Mouse (Mus musculus): ENCODE measurements around the gene Dkk3. TPM values are rescaled to one million over a fixed set of nuclear protein-coding genes. Genes with fewer than 3 reads are reported as not detected.

Gene Dkk3
- polyA plus RNA-seq, 1 experiment from 2014 or later: 32.9 TPM

- Histone ChIP-seq H3K4me2 (no peak overlapping the region), H3K27ac (replicated peaks) (no peak overlapping the region), H3K9me3 (replicated peaks) (no peaks in the 10 kb centered on the region), H3K9ac (replicated peaks) (no peak overlapping the region), H3K4me1 (peaks cover 7% of the 10 kb centered on the region; the same call in 1 of the 2 replicates), H3K36me3 (no peaks in the 10 kb centered on the region), H3K27me3 (replicated peaks) (no peaks in the 10 kb centered on the region), H3K4me3 (replicated peaks) (no peak overlapping the region)
- ATAC-seq (ENCODE audit: low FRiP score): no peak
- WGBS: 80% methylated on average over 3 of the region's 3 CpGs
Measured at GRCm38 (mm10) chr7:112142616-112143015, 16.2 kb downstream of the Dkk3 start.

- Histone ChIP-seq H3K4me3 (replicated peaks) (no peak overlapping the region), H3K36me3 (no peaks in the 10 kb centered on the region), H3K9me3 (replicated peaks) (no peaks in the 10 kb centered on the region), H3K27me3 (replicated peaks) (no peaks in the 10 kb centered on the region), H3K9ac (replicated peaks) (no peak overlapping the region), H3K4me1 (peaks cover 7% of the 10 kb centered on the region; the same call in 1 of the 2 replicates), H3K27ac (replicated peaks) (no peak overlapping the region), H3K4me2 (no peak overlapping the region)
- no peak for ATAC-seq (ENCODE audit: low FRiP score)
- WGBS: 87% methylated on average over 2 of the region's 2 CpGs
Measured at GRCm38 (mm10) chr7:112140725-112141124, 18.1 kb downstream of the Dkk3 start.

GRCm38 (mm10) chr7:112138509-112139405 is 20.1 kb downstream of the Dkk3 start:
- 76% methylated on average over 11 of the region's 11 CpGs for WGBS

GRCm38 (mm10) chr7:112138168-112138508 is 20.7 kb downstream of the Dkk3 start:
- Histone ChIP-seq H3K4me1 (peaks cover 3% of the 10 kb centered on the region; the same call in 1 of the 2 replicates), H3K36me3 (no peaks in the 10 kb centered on the region), H3K9ac (replicated peaks) (no peak overlapping the region), H3K27me3 (replicated peaks) (no peaks in the 10 kb centered on the region), H3K4me3 (replicated peaks) (no peak overlapping the region), H3K9me3 (replicated peaks) (no peaks in the 10 kb centered on the region), H3K4me2 (no peak overlapping the region), H3K27ac (replicated peaks) (no peak overlapping the region)
- no peak for ATAC-seq (ENCODE audit: low FRiP score)
- WGBS: 90% methylated on average over 7 of the region's 7 CpGs

More at GRCm38 (mm10) chr7:112138509-112139405, 20.1 kb downstream of the Dkk3 start:
- Histone ChIP-seq H3K27ac (replicated peaks) (no peak overlapping the region), H3K27me3 (replicated peaks) (no peaks in the 10 kb centered on the region), H3K9ac (replicated peaks) (no peak overlapping the region), H3K4me1 (peaks cover 7% of the 10 kb centered on the region; the same call in 1 of the 2 replicates), H3K36me3 (no peaks in the 10 kb centered on the region), H3K4me2 (no peak overlapping the region), H3K9me3 (replicated peaks) (no peaks in the 10 kb centered on the region), H3K4me3 (replicated peaks) (no peak overlapping the region)
- ATAC-seq (ENCODE audit: low FRiP score): no peak

- Histone ChIP-seq H3K9ac (replicated peaks) (no peak overlapping the region), H3K4me1 (no peaks in the 10 kb centered on the region), H3K9me3 (replicated peaks) (no peaks in the 10 kb centered on the region), H3K27ac (replicated peaks) (no peak overlapping the region), H3K36me3 (no peaks in the 10 kb centered on the region), H3K4me3 (replicated peaks) (no peak overlapping the region), H3K4me2 (no peak overlapping the region), H3K27me3 (replicated peaks) (no peaks in the 10 kb centered on the region)
- WGBS: 90% methylated on average over 5 of the region's 5 CpGs
- ATAC-seq (ENCODE audit: low FRiP score): no peak
Measured at GRCm38 (mm10) chr7:112136537-112136936, 22.3 kb downstream of the Dkk3 start.

GRCm38 (mm10) chr7:112135161-112135560 is 23.7 kb downstream of the Dkk3 start:
- H3K36me3 ChIP-seq: no peaks in the 10 kb centered on the region
- H3K4me2 ChIP-seq: no peak overlapping the region
- no peak overlapping the region for H3K4me3 ChIP-seq (replicated peaks)
- ATAC-seq (ENCODE audit: low FRiP score): no peak
- no peaks in the 10 kb centered on the region for H3K27me3 ChIP-seq (replicated peaks)
- H3K4me1 ChIP-seq: no peaks in the 10 kb centered on the region
- H3K27ac ChIP-seq (replicated peaks): no peak overlapping the region
- H3K9me3 ChIP-seq (replicated peaks): no peaks in the 10 kb centered on the region
- WGBS: 91% methylated on average over 4 of the region's 4 CpGs
- H3K9ac ChIP-seq (replicated peaks): no peak overlapping the region

GRCm38 (mm10) chr7:112133277-112133676 is 25.6 kb downstream of the Dkk3 start:
- no peak overlapping the region for H3K4me2 ChIP-seq
- no peak for ATAC-seq (ENCODE audit: low FRiP score)
- no peaks in the 10 kb centered on the region for H3K36me3 ChIP-seq
- no peaks in the 10 kb centered on the region for H3K4me1 ChIP-seq
- no peaks in the 10 kb centered on the region for H3K9me3 ChIP-seq (replicated peaks)
- no peak overlapping the region for H3K27ac ChIP-seq (replicated peaks)
- H3K27me3 ChIP-seq (replicated peaks): no peaks in the 10 kb centered on the region
- H3K4me3 ChIP-seq (replicated peaks): no peak overlapping the region
- H3K9ac ChIP-seq (replicated peaks): no peak overlapping the region
- 87% methylated on average over 5 of the region's 5 CpGs for WGBS

GRCm38 (mm10) chr7:112132005-112132404 is 26.9 kb downstream of the Dkk3 start:
- no peaks in the 10 kb centered on the region for H3K27me3 ChIP-seq (replicated peaks)
- H3K4me1 ChIP-seq: no peaks in the 10 kb centered on the region
- no peak overlapping the region for H3K27ac ChIP-seq (replicated peaks)
- H3K36me3 ChIP-seq: no peaks in the 10 kb centered on the region
- ATAC-seq (ENCODE audit: low FRiP score): no peak
- no peak overlapping the region for H3K9ac ChIP-seq (replicated peaks)
- no peaks in the 10 kb centered on the region for H3K9me3 ChIP-seq (replicated peaks)
- 47% methylated on average over 6 of the region's 6 CpGs for WGBS
- H3K4me3 ChIP-seq (replicated peaks): no peak overlapping the region
- H3K4me2 ChIP-seq: no peak overlapping the region

- H3K4me3 ChIP-seq (replicated peaks): no peak overlapping the region
- WGBS: 97% methylated on average over 3 of the region's 3 CpGs
- H3K4me1 ChIP-seq: no peaks in the 10 kb centered on the region
- no peak overlapping the region for H3K4me2 ChIP-seq
- H3K9ac ChIP-seq (replicated peaks): no peak overlapping the region
- no peaks in the 10 kb centered on the region for H3K27me3 ChIP-seq (replicated peaks)
- no peaks in the 10 kb centered on the region for H3K9me3 ChIP-seq (replicated peaks)
- H3K36me3 ChIP-seq: no peaks in the 10 kb centered on the region
- ATAC-seq (ENCODE audit: low FRiP score): no peak
- H3K27ac ChIP-seq (replicated peaks): no peak overlapping the region
Measured at GRCm38 (mm10) chr7:112130660-112131059, 28.2 kb downstream of the Dkk3 start.

GRCm38 (mm10) chr7:112129851-112130250 is 29.0 kb downstream of the Dkk3 start:
- H3K4me2 ChIP-seq: no peak overlapping the region
- H3K4me1 ChIP-seq: no peaks in the 10 kb centered on the region
- no peak for ATAC-seq (ENCODE audit: low FRiP score)
- no peaks in the 10 kb centered on the region for H3K36me3 ChIP-seq
- H3K27me3 ChIP-seq (replicated peaks): no peaks in the 10 kb centered on the region
- H3K4me3 ChIP-seq (replicated peaks): no peak overlapping the region
- no peak overlapping the region for H3K9ac ChIP-seq (replicated peaks)
- H3K9me3 ChIP-seq (replicated peaks): no peaks in the 10 kb centered on the region
- 85% methylated on average over 6 of the region's 6 CpGs for WGBS
- no peak overlapping the region for H3K27ac ChIP-seq (replicated peaks)

GRCm38 (mm10) chr7:112128810-112129209 is 30.0 kb downstream of the Dkk3 start:
- no peak overlapping the region for H3K9ac ChIP-seq (replicated peaks)

GRCm38 (mm10) chr7:112127954-112128353 is 30.9 kb downstream of the Dkk3 start:
- no peak overlapping the region for H3K4me2 ChIP-seq
- no peak for ATAC-seq (ENCODE audit: low FRiP score)
- WGBS: 79% methylated on average over 4 of the region's 4 CpGs

More at GRCm38 (mm10) chr7:112128810-112129209, 30.0 kb downstream of the Dkk3 start:
- Histone ChIP-seq H3K4me2 (no peak overlapping the region), H3K27ac (replicated peaks) (no peak overlapping the region), H3K27me3 (replicated peaks) (no peaks in the 10 kb centered on the region), H3K36me3 (no peaks in the 10 kb centered on the region), H3K4me1 (no peaks in the 10 kb centered on the region), H3K9me3 (replicated peaks) (no peaks in the 10 kb centered on the region), H3K4me3 (replicated peaks) (no peak overlapping the region)
- 87% methylated on average over 4 of the region's 4 CpGs for WGBS
- ATAC-seq (ENCODE audit: low FRiP score): no peak

More at GRCm38 (mm10) chr7:112127954-112128353, 30.9 kb downstream of the Dkk3 start:
- no peaks in the 10 kb centered on the region for H3K9me3 ChIP-seq (replicated peaks)
- H3K9ac ChIP-seq (replicated peaks): no peak overlapping the region
- no peaks in the 10 kb centered on the region for H3K4me1 ChIP-seq
- H3K4me3 ChIP-seq (replicated peaks): no peak overlapping the region
- no peak overlapping the region for H3K27ac ChIP-seq (replicated peaks)
- no peaks in the 10 kb centered on the region for H3K27me3 ChIP-seq (replicated peaks)
- no peaks in the 10 kb centered on the region for H3K36me3 ChIP-seq

All from neural tube, embryonic 15.5 days (tissue).